Mouse (Mus musculus): ENCODE data around the gene Tmem120a.

Gene Tmem120a

GRCm38 (mm10) chr5:135710599-135711214 lies 33.5 kb downstream of the Tmem120a start:
- DNase-seq (ENCODE audit: extremely low spot score, low read depth, low spot score), result no peak

GRCm38 (mm10) chr5:135709716-135710115 lies 34.5 kb downstream of the Tmem120a start:
- DNase-seq (ENCODE audit: extremely low spot score, low read depth, low spot score), result no peak

- no peak for DNase-seq (ENCODE audit: extremely low spot score, low read depth, low spot score)
Observed at GRCm38 (mm10) chr5:135707855-135708254, 36.4 kb downstream of the Tmem120a start.

DNA sequence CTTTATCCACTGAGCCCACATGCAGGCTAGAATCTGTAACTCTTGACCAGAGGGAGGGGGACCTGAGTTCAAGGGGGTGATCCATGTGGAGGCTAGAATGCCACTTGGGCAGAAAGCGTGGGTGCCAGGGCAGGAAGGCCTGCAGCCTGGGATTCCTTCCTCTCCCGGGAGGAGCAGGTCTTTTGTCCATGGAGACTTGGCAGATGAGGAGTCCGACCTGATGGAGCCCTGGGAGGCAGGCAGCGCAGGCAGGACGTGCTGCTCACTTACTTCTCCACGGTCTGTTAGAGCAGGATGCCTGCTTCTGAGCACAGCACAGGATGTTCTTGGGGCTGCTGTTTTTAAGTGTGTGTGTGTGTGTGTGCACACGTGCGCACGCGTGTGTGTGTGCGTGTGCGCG lies 37.2 kb downstream of the Tmem120a start:
- DNase-seq (ENCODE audit: extremely low spot score, low read depth, low spot score), result no peak

DNA sequence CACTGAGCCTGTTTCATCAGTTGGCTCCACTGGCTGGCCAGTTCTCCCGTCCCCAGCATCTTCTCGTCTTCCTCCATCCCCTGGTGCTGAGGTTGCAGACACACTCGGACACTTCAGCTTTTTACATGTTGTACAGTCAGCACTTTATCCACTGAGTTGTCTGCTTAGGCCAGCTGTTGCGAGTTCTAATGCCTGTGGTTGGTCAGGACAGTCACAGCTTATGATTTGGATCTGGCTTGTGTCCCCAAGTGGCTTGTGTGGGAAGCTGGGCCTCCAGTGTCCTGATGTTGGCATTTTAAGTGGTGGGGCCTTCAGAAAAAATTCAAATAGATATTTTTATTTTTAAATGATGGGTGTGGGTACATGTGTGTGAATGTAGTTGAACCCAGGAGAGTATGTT lies 38.9 kb downstream of the Tmem120a start:
- DNase-seq (ENCODE audit: extremely low spot score, low read depth, low spot score), result no peak

- no peak for DNase-seq (ENCODE audit: extremely low spot score, low read depth, low spot score)
Observed at GRCm38 (mm10) chr5:135703431-135703830, 40.8 kb downstream of the Tmem120a start.

DNA sequence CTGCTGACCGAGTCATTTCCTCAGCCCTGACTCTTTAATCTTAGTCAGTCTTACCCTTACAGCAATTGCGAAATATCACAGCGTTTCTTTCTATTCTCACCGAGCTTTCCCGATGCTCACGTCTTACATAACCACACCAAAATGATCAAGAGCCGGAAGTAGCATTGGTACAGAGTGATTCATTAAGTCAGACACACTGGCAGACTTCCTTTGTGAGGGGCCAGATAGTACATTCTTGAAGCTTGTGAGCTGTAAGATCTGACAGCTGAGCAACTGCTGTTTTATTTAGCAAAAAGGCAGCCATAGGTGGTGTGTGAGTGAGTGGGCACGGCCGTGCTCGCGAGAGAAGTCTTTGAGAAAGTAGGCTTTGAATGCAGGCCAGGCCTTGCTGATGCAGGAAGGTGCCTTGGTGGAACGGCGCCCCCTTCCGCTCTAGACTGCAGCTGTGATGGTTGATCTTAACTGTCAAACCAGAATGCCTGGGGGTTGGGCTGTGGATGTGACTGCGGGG lies 41.5 kb downstream of the Tmem120a start:
- DNase-seq (ENCODE audit: extremely low spot score, low read depth, low spot score), result no peak

GRCm38 (mm10) chr5:135702190-135702589 lies 42.1 kb downstream of the Tmem120a start:
- DNase-seq (ENCODE audit: extremely low spot score, low read depth, low spot score), result no peak

DNA sequence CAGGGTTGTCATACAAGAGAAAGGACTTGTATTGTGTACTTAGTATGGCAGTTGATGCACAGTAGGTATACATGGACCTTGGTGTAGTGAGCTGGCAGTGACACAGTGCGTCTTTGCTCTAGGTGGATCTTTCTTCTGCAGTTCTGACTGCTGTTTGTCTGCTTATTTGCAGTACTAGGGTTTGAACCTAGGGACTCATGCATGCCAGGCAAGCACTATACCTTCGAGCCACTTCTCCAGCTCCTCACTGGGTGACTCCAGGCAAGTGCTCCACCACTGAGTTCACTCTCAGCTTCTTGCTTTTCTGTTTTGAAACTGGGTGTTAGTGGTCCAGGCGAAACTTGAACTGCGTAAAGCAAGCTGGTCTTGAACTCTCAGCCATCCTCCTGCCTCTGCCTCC lies 42.6 kb downstream of the Tmem120a start:
- DNase-seq (ENCODE audit: extremely low spot score, low read depth, low spot score), result no peak

- DNase-seq (ENCODE audit: extremely low spot score, low read depth, low spot score), result no peak
Observed at GRCm38 (mm10) chr5:135697711-135698111, 46.5 kb downstream of the Tmem120a start.

DNA sequence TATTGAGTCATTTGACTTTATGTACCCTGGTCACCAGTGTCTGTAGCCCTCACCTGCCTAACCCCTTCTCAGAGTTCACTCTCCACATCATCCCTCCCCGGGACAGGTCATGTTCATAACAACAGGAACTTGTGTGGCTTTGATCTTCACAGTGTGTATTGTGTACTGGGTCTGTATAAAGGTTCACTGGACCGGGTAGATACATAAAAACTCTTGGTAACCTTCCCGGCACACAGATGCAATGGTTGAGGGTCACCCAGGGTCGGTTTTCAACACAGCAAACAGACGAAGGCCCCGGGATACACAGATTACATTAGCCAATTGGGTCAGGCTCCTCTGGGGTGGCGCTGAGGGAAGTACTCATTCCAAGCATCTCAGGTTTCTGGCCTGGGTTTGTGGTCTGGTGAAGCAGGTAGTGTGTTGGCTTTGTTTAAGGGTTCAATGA lies 48.9 kb downstream of the Tmem120a start:
- DNase-seq (ENCODE audit: extremely low spot score, low read depth, low spot score), result no peak

DNA sequence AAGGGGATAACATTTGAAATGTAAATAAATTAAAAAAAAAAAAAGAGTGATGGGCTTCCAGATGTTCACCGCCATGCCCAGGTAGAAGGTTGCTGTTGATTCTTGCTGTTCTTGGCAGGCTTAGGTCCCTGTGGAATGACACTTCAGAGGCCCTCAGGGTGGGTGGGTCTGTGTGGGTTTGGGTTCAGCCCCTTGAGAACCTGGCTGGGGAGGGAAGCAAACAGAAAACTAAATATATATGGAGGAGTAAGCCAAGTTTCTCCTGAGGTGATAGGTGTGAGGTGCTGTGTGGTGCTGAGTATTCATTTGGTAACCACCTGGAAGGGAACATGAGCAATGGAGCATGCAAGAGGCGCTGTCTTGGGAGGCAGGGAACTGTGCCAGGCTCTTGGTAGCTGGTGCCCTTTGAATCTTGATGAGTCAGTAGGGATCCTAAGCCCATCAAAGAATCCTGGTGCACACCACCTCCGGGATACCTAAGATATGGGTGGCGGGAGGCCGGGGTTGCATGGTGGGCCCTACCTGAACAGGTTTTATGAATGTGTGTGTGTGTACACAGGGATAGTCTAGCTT lies 50.9 kb downstream of the Tmem120a start:
- no peak for DNase-seq (ENCODE audit: extremely low spot score, low read depth, low spot score)

GRCm38 (mm10) chr5:135691266-135691665 lies 53.0 kb downstream of the Tmem120a start:
- no peak for DNase-seq (ENCODE audit: extremely low spot score, low read depth, low spot score)

GRCm38 (mm10) chr5:135690401-135690800 lies 53.8 kb downstream of the Tmem120a start:
- no peak for DNase-seq (ENCODE audit: extremely low spot score, low read depth, low spot score)

All from hindlimb bud, embryonic 11.5 days (tissue).